Mouse (Mus musculus) common myeloid progenitor, adult 5-6 weeks (primary cell): ENCODE measurements around the gene Sp8. TPM values are rescaled to one million over a fixed set of nuclear protein-coding genes. Genes with fewer than 3 reads are reported as not detected.
A peak's percentile ranks its signal among the peaks of the same experiment; 100 is the strongest.

ENCODE experiments used
- ATAC-seq: replicated peaks from 2 replicates; pipeline ENCODE4 v1.8.0; 2016; ENCODE audit warnings: low read depth, mild to moderate bottlenecking, moderate TSS enrichment, inconsistent platforms; ENCODE audit not compliant: poor library complexity, severe bottlenecking
- total RNA-seq: library from RNA; stranded (forward); fragments of 200-1000, 187-1606 nt; gene quantifications from 2 replicates; pipeline ENCODE4 v1.2.3, GENCODE M21; 2017

The Sp8 gene
- total RNA-seq, 1 experiment from 2014 or later = not detected

- ATAC-seq = no peak
These were observed 1.8 kb downstream of the Sp8 start for GRCm38 (mm10) chr12:118847861-118848495.

- ATAC-seq = no peak
These were observed 2.5 kb downstream of the Sp8 start for GRCm38 (mm10) chr12:118848496-118849202.

- no peak for ATAC-seq
These were observed 3.2 kb downstream of the Sp8 start for GRCm38 (mm10) chr12:118849203-118849861.

- ATAC-seq = no peak
These were observed 3.9 kb downstream of the Sp8 start for GRCm38 (mm10) chr12:118849996-118850395.

GRCm38 (mm10) chr12:118850851-118851410, 4.8 kb downstream of the Sp8 start:
- ATAC-seq = no peak

GRCm38 (mm10) chr12:118853331-118853730, 7.2 kb downstream of the Sp8 start:
- ATAC-seq = no peak

GRCm38 (mm10) chr12:118854401-118854800, 8.3 kb downstream of the Sp8 start:
- no peak for ATAC-seq

- peak; percentile 99 for ATAC-seq
These were observed 8.8 kb downstream of the Sp8 start for GRCm38 (mm10) chr12:118854831-118855453.

GRCm38 (mm10) chr12:118856151-118856550, 10.0 kb downstream of the Sp8 start:
- ATAC-seq = no peak

- no peak for ATAC-seq
These were observed 26.5 kb downstream of the Sp8 start for GRCm38 (mm10) chr12:118872673-118873072.

GRCm38 (mm10) chr12:118882790-118883189, 36.7 kb downstream of the Sp8 start:
- ATAC-seq = no peak

GRCm38 (mm10) chr12:118887964-118888363, 41.8 kb downstream of the Sp8 start:
- no peak for ATAC-seq

Other genes starting within 250 kb of the Sp8 start
- not detected in 2 replicates for gene Abcb5, start 120.1 kb downstream of the Sp8 start, total RNA-seq